8 mouse cellular contexts compared by ENCODE assay signal in the genomic region with DNA sequence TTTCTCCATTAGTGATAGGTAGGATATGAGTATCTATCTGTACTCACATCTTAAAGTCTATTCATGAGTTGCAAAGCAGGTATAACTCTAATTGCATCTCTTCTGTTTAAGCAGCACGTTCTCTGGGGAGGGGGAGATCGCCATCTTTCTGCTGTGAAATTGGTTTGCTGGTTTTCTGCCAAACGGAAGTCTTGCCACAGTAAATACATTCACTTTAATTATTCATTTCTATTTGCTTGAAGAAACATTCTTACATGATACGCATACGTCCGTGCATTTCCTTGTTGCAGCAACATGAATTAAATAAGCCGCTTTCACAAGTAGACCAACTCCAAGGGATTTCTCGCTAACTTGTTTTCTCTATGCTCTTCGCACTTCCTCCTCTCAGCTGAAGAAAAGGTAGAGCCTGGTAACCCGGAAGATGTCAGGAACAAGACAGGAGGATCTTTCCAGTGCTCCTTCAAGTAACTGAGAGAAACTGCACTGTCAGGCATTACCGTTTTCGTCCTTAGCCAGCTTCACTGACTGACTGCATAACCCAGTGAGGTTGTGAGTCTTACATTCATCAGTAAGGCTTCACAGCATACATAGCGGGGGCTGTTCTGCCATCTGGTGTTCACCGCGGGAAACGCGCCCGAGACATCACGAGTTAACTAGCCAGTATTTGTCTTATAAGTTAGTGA. TPM values are rescaled to one million over a fixed set of nuclear protein-coding genes. Genes with fewer than 3 reads are reported as not detected.
DNase-seq lines count a peak whose midpoint lies in the region; ATAC-seq and TF ChIP-seq lines count a peak whose summit lies in the region.

No protein-coding gene starts in this region.

- peak; percentile 86 for ATAC-seq in embryonic facial prominence, embryonic 14.5 days (ENCODE audit: low read depth)
- ATAC-seq in heart, embryonic 11.5 days (replicated peaks; ENCODE audit: insufficient number of reproducible peaks, low FRiP score, low TSS enrichment), result peak; percentile 63; the same call in 1 of the 2 replicates
- peak; percentile 83 for ATAC-seq in kidney, embryonic 16.5 days (ENCODE audit: low FRiP score, low TSS enrichment)

- H3K9ac ChIP-seq in embryonic facial prominence, embryonic 14.5 days (ENCODE audit: low read depth, low read length), result no peak overlapping the region
- no peak overlapping the region for H3K9ac ChIP-seq in heart, embryonic 11.5 days (ENCODE audit: low read depth, low read length)
- no peak overlapping the region for H3K9ac ChIP-seq in kidney, embryonic 16.5 days (replicated peaks; ENCODE audit: low read length)
- no peak overlapping the region for H3K9ac ChIP-seq in liver, adult 2 months (ENCODE audit: low read depth, low read length)

- WGBS in embryonic facial prominence, embryonic 14.5 days, result 34% methylated on average over 19 of the region's 19 CpGs
- 43% methylated on average over 19 of the region's 19 CpGs for WGBS in heart, embryonic 11.5 days (ENCODE audit: insufficient replicate concordance)
- WGBS in kidney, embryonic 16.5 days, result 37% methylated on average over 19 of the region's 19 CpGs
- 38% methylated on average over 19 of the region's 19 CpGs for WGBS in liver, adult 2 months

- H3K79me2 ChIP-seq in C2C12 (ENCODE audit: control insufficient read depth, insufficient read depth), result no peaks in the 10 kb centered on the region
- H3K79me2 ChIP-seq in liver, adult 2 months (ENCODE audit: control insufficient read depth, insufficient read depth, low read length), result no peaks in the 10 kb centered on the region

- peak; percentile 75 to 79 for DNase-seq in adrenal gland, postnatal 36 days
- DNase-seq in embryonic facial prominence, embryonic 14.5 days (ENCODE audit: low spot score), result peak; percentile 89
- peak; percentile 67 for DNase-seq in liver, adult 2 months (ENCODE audit: extremely low read depth, low read depth, low spot score)
- peak; percentile 46 to 69 for DNase-seq in natural killer cell, adult 2 months (ENCODE audit: low spot score in 2 of 2)
- peak; percentile 86 for DNase-seq in splenic B cell, adult 2 months (ENCODE audit: low read depth, low spot score)

- no peaks in the 10 kb centered on the region for H3K79me3 ChIP-seq in C2C12 (ENCODE audit: low read depth)

- peak; percentile 73 for TF ChIP-seq CTCF in C2C12 (IDR thresholded peaks at IDR 0.05; ENCODE audit: control insufficient read depth, insufficient read depth, insufficient read length)
- TF ChIP-seq CTCF in liver, adult 2 months (IDR thresholded peaks at IDR 0.05; ENCODE audit: low read depth, low read length), result peak; percentile 99

- no peaks in the 10 kb centered on the region for H3K4me1 ChIP-seq in embryonic facial prominence, embryonic 14.5 days (ENCODE audit: control insufficient read depth, insufficient read depth, low read length)
- H3K4me1 ChIP-seq in heart, embryonic 11.5 days (ENCODE audit: control insufficient read depth, insufficient read depth, low read length), result no peaks in the 10 kb centered on the region
- H3K4me1 ChIP-seq in kidney, embryonic 16.5 days (ENCODE audit: insufficient read depth, low read length), result 0 out of 2 replicates have a peak, but pooled peaks cover 3% of the 10 kb centered on the region
- H3K4me1 ChIP-seq in liver, adult 2 months (ENCODE audit: control insufficient read depth, insufficient read depth, low read length), result no peaks in the 10 kb centered on the region; the same call in 1 of the 2 replicates

- TF ChIP-seq POLR2A in liver, adult 2 months (IDR thresholded peaks at IDR 0.05; ENCODE audit: extremely low read depth, insufficient read depth, low read length), result no peak

- H3ac ChIP-seq in C2C12 (ENCODE audit: control insufficient read depth, insufficient read length, low read depth), result no peak overlapping the region

- no peaks in the 10 kb centered on the region for H3K9me3 ChIP-seq in embryonic facial prominence, embryonic 14.5 days (ENCODE audit: control insufficient read depth, low read length)
- H3K9me3 ChIP-seq in heart, embryonic 11.5 days (replicated peaks; ENCODE audit: control insufficient read depth, low read length), result no peaks in the 10 kb centered on the region
- H3K9me3 ChIP-seq in kidney, embryonic 16.5 days (ENCODE audit: low read length), result no peaks in the 10 kb centered on the region

- no peaks in the 10 kb centered on the region for H3K27me3 ChIP-seq in C2C12 (ENCODE audit: control insufficient read depth, insufficient read depth, insufficient read length)
- H3K27me3 ChIP-seq in embryonic facial prominence, embryonic 14.5 days (replicated peaks; ENCODE audit: control insufficient read depth, insufficient read depth, low read length), result no peaks in the 10 kb centered on the region
- H3K27me3 ChIP-seq in heart, embryonic 11.5 days (ENCODE audit: control insufficient read depth, insufficient read depth, low read length), result no peaks in the 10 kb centered on the region
- H3K27me3 ChIP-seq in kidney, embryonic 16.5 days (ENCODE audit: insufficient read depth, low read length), result no peaks in the 10 kb centered on the region
- H3K27me3 ChIP-seq in liver, adult 2 months (ENCODE audit: control insufficient read depth, insufficient read depth, low read length), result no peaks in the 10 kb centered on the region
- no peaks in the 10 kb centered on the region for H3K27me3 ChIP-seq in splenic B cell, adult 2 months (ENCODE audit: control insufficient read depth, insufficient read depth, low read length, poor library complexity, severe bottlenecking)

- H3K4me3 ChIP-seq in C2C12 (ENCODE audit: insufficient read depth, poor library complexity, severe bottlenecking), result no peak overlapping the region
- H3K4me3 ChIP-seq in embryonic facial prominence, embryonic 14.5 days (ENCODE audit: low read depth, low read length), result no peak overlapping the region
- H3K4me3 ChIP-seq in heart, embryonic 11.5 days (ENCODE audit: low read depth, low read length), result no peak overlapping the region
- no peak overlapping the region for H3K4me3 ChIP-seq in kidney, embryonic 16.5 days (ENCODE audit: low read length)
- no peak overlapping the region for H3K4me3 ChIP-seq in liver, adult 2 months (ENCODE audit: insufficient read depth, low read depth, low read length)

- peak overlapping the region; percentile 15; the same call in 1 of the 2 replicates for H3K4me2 ChIP-seq in embryonic facial prominence, embryonic 14.5 days (ENCODE audit: low read depth, low read length)
- no peak overlapping the region for H3K4me2 ChIP-seq in heart, embryonic 11.5 days
- peak overlapping the region; percentile 11; the same call in 1 of the 2 replicates for H3K4me2 ChIP-seq in kidney, embryonic 16.5 days (replicated peaks; ENCODE audit: low read depth, low read length)

- no peak overlapping the region for H3K27ac ChIP-seq in embryonic facial prominence, embryonic 14.5 days (replicated peaks; ENCODE audit: low read depth, low read length)
- no peak overlapping the region for H3K27ac ChIP-seq in heart, embryonic 11.5 days (ENCODE audit: low read depth, low read length)
- no peak overlapping the region for H3K27ac ChIP-seq in kidney, embryonic 16.5 days (ENCODE audit: low read length)
- no peak overlapping the region for H3K27ac ChIP-seq in liver, adult 2 months (replicated peaks; ENCODE audit: insufficient read depth, low read depth, low read length)

- no peaks in the 10 kb centered on the region for H3K36me3 ChIP-seq in C2C12 (ENCODE audit: control insufficient read depth, insufficient read depth)
- no peaks in the 10 kb centered on the region for H3K36me3 ChIP-seq in embryonic facial prominence, embryonic 14.5 days (ENCODE audit: control insufficient read depth, insufficient read depth, low read length)
- no peaks in the 10 kb centered on the region for H3K36me3 ChIP-seq in heart, embryonic 11.5 days (ENCODE audit: control insufficient read depth, insufficient read depth, low read length)
- no peaks in the 10 kb centered on the region for H3K36me3 ChIP-seq in kidney, embryonic 16.5 days (ENCODE audit: insufficient read depth, low read length)
- no peaks in the 10 kb centered on the region for H3K36me3 ChIP-seq in liver, adult 2 months (ENCODE audit: control insufficient read depth, insufficient read depth, low read length)
- no peaks in the 10 kb centered on the region for H3K36me3 ChIP-seq in splenic B cell, adult 2 months (ENCODE audit: control insufficient read depth, insufficient read depth, low read length, poor library complexity, severe bottlenecking)

TF ChIP-seq in C2C12, 6 proteins besides CTCF, POLR2A, EP300 and RAD21:
- TF ChIP-seq MAX (IDR thresholded peaks at IDR 0.05), result peak; percentile 27
- no peak for TF ChIP-seq CEBPB (IDR thresholded peaks at IDR 0.05; ENCODE audit: low read depth)
TF ChIP-seq in C2C12: peak in this region for 1.

RNA-seq across cellular contexts. Expression of gene Prkca, which starts 34.1 kb away (rescaled TPM):
- 18.1 TPM for polyA plus RNA-seq in C2C12 (2012; fragmentation: generic; extraction: Trizol)
- 10 to 100 TPM in 1 of 2 experiments, 1 to 10 TPM in 1; 8.0 to 12.7 TPM for total RNA-seq in adrenal gland, postnatal 36 days (2021)
- 12.4 and 13.5 TPM in 2 replicates for polyA plus RNA-seq in embryonic facial prominence, embryonic 14.5 days (2014; fragmentation: Nextera tagmentation; extraction: Ambion mirVana)
- polyA plus RNA-seq in heart, embryonic 11.5 days (2014; fragmentation: Nextera tagmentation; extraction: Ambion mirVana), result 15.7 and 16.9 TPM in 2 replicates
- 7.0 and 9.7 TPM in 2 replicates for polyA plus RNA-seq in kidney, embryonic 16.5 days (2015; fragmentation: Nextera tagmentation; extraction: Ambion mirVana)
- 4.3 and 4.8 TPM in 2 replicates for total RNA-seq in liver, adult 2 months (2014; rRNA removed)
- polyA plus RNA-seq in liver, adult 2 months (2012; rRNA removed), result 2.3 and 2.8 TPM in 2 replicates

RNA-seq across cellular contexts. Expression of gene Apoh, which starts 34.7 kb away (rescaled TPM):
- 0.06 TPM for polyA plus RNA-seq in C2C12 (2012; fragmentation: generic; extraction: Trizol)
- under 1 TPM in 1 of 2 experiments, not detected in 1; 0.86 TPM for total RNA-seq in adrenal gland, postnatal 36 days (2021)
- polyA plus RNA-seq in embryonic facial prominence, embryonic 14.5 days (2014; fragmentation: Nextera tagmentation; extraction: Ambion mirVana), result 0.14 TPM in 1 of 2 replicates, not detected in the other
- polyA plus RNA-seq in heart, embryonic 11.5 days (2014; fragmentation: Nextera tagmentation; extraction: Ambion mirVana), result 0.26 TPM in 1 of 2 replicates, not detected in the other
- 1.9 and 2.4 TPM in 2 replicates for polyA plus RNA-seq in kidney, embryonic 16.5 days (2015; fragmentation: Nextera tagmentation; extraction: Ambion mirVana)
- total RNA-seq in liver, adult 2 months (2014; rRNA removed), result 3,004 and 3,021 TPM in 2 replicates
- 2,202 and 2,235 TPM in 2 replicates for polyA plus RNA-seq in liver, adult 2 months (2012; rRNA removed)

RNA-seq across cellular contexts. Expression of gene Cep112, which starts 47.2 kb away (rescaled TPM):
- polyA plus RNA-seq in C2C12 (2012; fragmentation: generic; extraction: Trizol), result 0.97 TPM
- 10 to 100 TPM; 10.5 to 11.3 TPM for total RNA-seq in adrenal gland, postnatal 36 days (2021)
- polyA plus RNA-seq in embryonic facial prominence, embryonic 14.5 days (2014; fragmentation: Nextera tagmentation; extraction: Ambion mirVana), result 17.4 and 18.5 TPM in 2 replicates
- polyA plus RNA-seq in heart, embryonic 11.5 days (2014; fragmentation: Nextera tagmentation; extraction: Ambion mirVana), result 9.8 and 11.8 TPM in 2 replicates
- 10.0 and 10.4 TPM in 2 replicates for polyA plus RNA-seq in kidney, embryonic 16.5 days (2015; fragmentation: Nextera tagmentation; extraction: Ambion mirVana)
- total RNA-seq in liver, adult 2 months (2014; rRNA removed), result 0.65 and 0.81 TPM in 2 replicates
- polyA plus RNA-seq in liver, adult 2 months (2012; rRNA removed), result 0.21 TPM in 1 of 2 replicates, not detected in the other

Comparison
In these comparisons a context has a peak if more than half of its experiments do, and no peak if none do; other contexts are left out.
1. RNA of gene Apoh, which starts 34.7 kb away (polyA plus RNA-seq): 2,202 to 2,235 TPM in liver, adult 2 months; 1.9 to 2.4 TPM in kidney, embryonic 16.5 days, 0.26 TPM in heart, embryonic 11.5 days, 0.14 TPM in embryonic facial prominence, embryonic 14.5 days and 0.06 TPM in C2C12 (single experiment); every median in the first group is over 100 times any median in the second.
2. Peak in every context shown above with its lines, with median percentiles within 50 percentile points of each other: DNase-seq and ATAC-seq.